Mouse (Mus musculus): ENCODE data around the gene Olfr345. TPM values are rescaled to one million over a fixed set of nuclear protein-coding genes. Genes with fewer than 3 reads are reported as not detected.

Olfr345 gene
- not detected in 2 replicates for polyA plus RNA-seq (2016; fragmentation: Nextera tagmentation; extraction: Ambion mirVana)

DNA sequence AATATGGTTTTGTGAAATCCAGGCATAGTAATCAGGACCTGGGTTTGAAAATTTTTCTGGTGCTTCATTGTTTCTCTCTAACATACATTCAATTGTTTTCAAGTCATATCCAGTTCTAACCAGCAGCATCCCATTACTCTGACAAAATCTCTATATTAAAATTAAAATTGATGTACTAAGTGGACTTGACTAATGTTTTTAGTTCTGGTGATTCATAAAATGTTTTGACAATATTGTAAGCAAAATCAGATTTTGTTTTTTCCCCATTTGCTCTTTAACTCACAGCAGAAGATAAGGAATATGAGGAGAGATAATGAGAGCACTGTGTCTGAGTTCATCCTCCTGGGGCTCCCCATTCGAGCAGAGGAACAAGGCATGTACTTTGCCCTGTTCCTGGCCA, at the start of gene Olfr345:
Olfr345 (plus strand) TSS at position 301 of the 400 bp plus-strand sequence.
- 55% methylated on average over 1 of the region's 1 CpGs for WGBS (ENCODE audit: insufficient replicate concordance)
- Histone ChIP-seq H3K9ac (no peak within 1 kb of the TSS), H3K36me3 (no peaks in the 10 kb centered on the region), H3K4me1 (no peaks in the 10 kb centered on the region), H3K27ac (no peak within 1 kb of the TSS), H3K4me3 (no peak within 1 kb of the TSS), H3K27me3 (replicated peaks) (no peaks in the 10 kb centered on the region), H3K4me2 (no peak within 1 kb of the TSS), H3K9me3 (replicated peaks) (peaks cover 10% of the 10 kb centered on the region; the same call in 1 of the 2 replicates)
- no peak for ATAC-seq

DNA sequence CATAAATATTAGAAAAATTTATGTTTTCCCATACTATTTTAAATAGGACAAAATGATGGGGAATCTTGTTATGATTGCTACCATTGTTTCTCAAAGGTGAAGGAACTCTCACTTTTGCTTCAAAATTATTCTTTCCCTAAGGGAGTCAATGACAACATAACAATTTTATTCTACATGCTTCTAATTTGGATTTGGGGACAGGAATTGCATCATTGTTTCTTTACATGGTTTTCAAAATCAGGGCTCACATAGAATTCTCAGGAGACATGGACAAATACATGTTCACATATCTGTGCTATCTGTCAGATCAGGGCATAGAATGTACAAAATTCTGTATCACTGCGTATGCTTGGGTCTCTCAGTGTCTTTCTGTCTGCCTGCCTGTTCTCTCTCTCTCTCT, 45.6 kb downstream of the Olfr345 start, which contains the start of gene Olfr346:
Olfr346 (plus strand) TSS at position 301 of the 400 bp plus-strand sequence.
- Histone ChIP-seq H3K4me3 (no peak within 1 kb of the TSS), H3K27me3 (replicated peaks) (no peaks in the 10 kb centered on the region), H3K27ac (no peak within 1 kb of the TSS), H3K4me1 (no peaks in the 10 kb centered on the region), H3K9me3 (replicated peaks) (0 out of 2 replicates have a peak, but pooled peaks cover 5% of the 10 kb centered on the region), H3K4me2 (no peak within 1 kb of the TSS), H3K36me3 (no peaks in the 10 kb centered on the region), H3K9ac (no peak within 1 kb of the TSS)
- 59% methylated on average over 1 of the region's 1 CpGs for WGBS (ENCODE audit: insufficient replicate concordance)
- ATAC-seq: no peak

Other genes with a start within 250 kb of the Olfr345 start
- not detected in 2 replicates for gene Olfr339, start 221.1 kb upstream of the Olfr345 start, polyA plus RNA-seq (2016; fragmentation: Nextera tagmentation; extraction: Ambion mirVana)
- gene Olfr340, start 187.5 kb upstream of the Olfr345 start, polyA plus RNA-seq (2016; fragmentation: Nextera tagmentation; extraction: Ambion mirVana): not detected in 2 replicates
- gene Olfr341, start 157.6 kb upstream of the Olfr345 start, polyA plus RNA-seq (2016; fragmentation: Nextera tagmentation; extraction: Ambion mirVana): not detected in 2 replicates
- not detected in 2 replicates for gene Olfr342, start 115.0 kb upstream of the Olfr345 start, polyA plus RNA-seq (2016; fragmentation: Nextera tagmentation; extraction: Ambion mirVana)
- gene Olfr344, start 73.4 kb upstream of the Olfr345 start, polyA plus RNA-seq (2016; fragmentation: Nextera tagmentation; extraction: Ambion mirVana): not detected in 2 replicates
- not detected in 2 replicates for gene Olfr346, start 45.7 kb downstream of the Olfr345 start, polyA plus RNA-seq (2016; fragmentation: Nextera tagmentation; extraction: Ambion mirVana)
- gene Olfr347, start 91.9 kb downstream of the Olfr345 start, polyA plus RNA-seq (2016; fragmentation: Nextera tagmentation; extraction: Ambion mirVana): not detected in 2 replicates
- not detected in 2 replicates for gene Olfr348, start 144.2 kb downstream of the Olfr345 start, polyA plus RNA-seq (2016; fragmentation: Nextera tagmentation; extraction: Ambion mirVana)
- gene Olfr50, start 150.5 kb downstream of the Olfr345 start, polyA plus RNA-seq (2016; fragmentation: Nextera tagmentation; extraction: Ambion mirVana): not detected in 2 replicates
- not detected in 2 replicates for gene Olfr3, start 177.0 kb downstream of the Olfr345 start, polyA plus RNA-seq (2016; fragmentation: Nextera tagmentation; extraction: Ambion mirVana)
- gene Olfr350, start 206.3 kb downstream of the Olfr345 start, polyA plus RNA-seq (2016; fragmentation: Nextera tagmentation; extraction: Ambion mirVana): not detected in 2 replicates
- gene Olfr351, start 222.6 kb downstream of the Olfr345 start, polyA plus RNA-seq (2016; fragmentation: Nextera tagmentation; extraction: Ambion mirVana): not detected in 2 replicates
- gene Olfr352, start 228.4 kb downstream of the Olfr345 start, polyA plus RNA-seq (2016; fragmentation: Nextera tagmentation; extraction: Ambion mirVana): not detected in 2 replicates

All from liver, embryonic 12.5 days (tissue).